Comparison of ENCODE assay signal across 17 mouse cellular contexts in genomic region chr6:144041188-144041587, GRCm38 (mm10).
DNase-seq lines count a peak whose midpoint lies in the region; ATAC-seq and TF ChIP-seq lines count a peak whose summit lies in the region.
"Had no signal": no experiment of that assay in that cellular context is flagged by ENCODE, and none has a peak within 500 bp of the region (broad histone marks: within the 10 kb centered on the region; RNA-seq: fewer than 3 reads in every experiment).

No protein-coding gene starts in this region.

- no peaks in the 10 kb centered on the region for H3K9me3 ChIP-seq in hindbrain, embryonic 12.5 days (replicated peaks)
- no peaks in the 10 kb centered on the region for H3K9me3 ChIP-seq in hindbrain, postnatal 0 days (ENCODE audit: low read length)
- H3K9me3 ChIP-seq in midbrain, embryonic 10.5 days (replicated peaks), result no peaks in the 10 kb centered on the region
- no peaks in the 10 kb centered on the region for H3K9me3 ChIP-seq in midbrain, embryonic 15.5 days
- H3K9me3 ChIP-seq in intestine, embryonic 16.5 days (ENCODE audit: control insufficient read depth, low read length), result no peaks in the 10 kb centered on the region
- H3K9me3 ChIP-seq in stomach, embryonic 16.5 days (replicated peaks; ENCODE audit: control insufficient read depth, low read length), result no peaks in the 10 kb centered on the region
- H3K9me3 ChIP-seq: embryonic facial prominence, embryonic 10.5 days had no signal

- no peaks in the 10 kb centered on the region for H3K27me3 ChIP-seq in hindbrain, embryonic 12.5 days
- no peaks in the 10 kb centered on the region for H3K27me3 ChIP-seq in hindbrain, postnatal 0 days (ENCODE audit: insufficient read depth, low read length)
- no peaks in the 10 kb centered on the region; the same call in 1 of the 2 replicates for H3K27me3 ChIP-seq in midbrain, embryonic 10.5 days (ENCODE audit: low read depth, poor library complexity, severe bottlenecking)
- H3K27me3 ChIP-seq in midbrain, embryonic 15.5 days (replicated peaks), result no peaks in the 10 kb centered on the region
- H3K27me3 ChIP-seq in intestine, embryonic 16.5 days (replicated peaks; ENCODE audit: control insufficient read depth, insufficient read depth, low read length), result no peaks in the 10 kb centered on the region
- H3K27me3 ChIP-seq in stomach, embryonic 16.5 days (ENCODE audit: control insufficient read depth, insufficient read depth, low read length), result no peaks in the 10 kb centered on the region

- H3K4me1 ChIP-seq in hindbrain, embryonic 12.5 days, result peaks cover 42% of the 10 kb centered on the region
- H3K4me1 ChIP-seq in hindbrain, postnatal 0 days (ENCODE audit: insufficient read depth, low read length), result 0 out of 2 replicates have a peak, but pooled peaks cover 6% of the 10 kb centered on the region
- peaks cover 65% of the 10 kb centered on the region for H3K4me1 ChIP-seq in midbrain, embryonic 10.5 days
- peaks cover 36% of the 10 kb centered on the region for H3K4me1 ChIP-seq in midbrain, embryonic 15.5 days
- no peaks in the 10 kb centered on the region for H3K4me1 ChIP-seq in intestine, embryonic 16.5 days (ENCODE audit: control insufficient read depth, insufficient read depth, low read length)
- peaks cover 10% of the 10 kb centered on the region; the same call in 1 of the 2 replicates for H3K4me1 ChIP-seq in stomach, embryonic 16.5 days (ENCODE audit: control insufficient read depth, insufficient read depth, low read length)

- no peak overlapping the region for H3K4me2 ChIP-seq in hindbrain, embryonic 12.5 days (replicated peaks)
- no peak overlapping the region for H3K4me2 ChIP-seq in hindbrain, postnatal 0 days (ENCODE audit: low read depth, low read length)
- H3K4me2 ChIP-seq in midbrain, embryonic 15.5 days, result no peak overlapping the region
- no peak overlapping the region for H3K4me2 ChIP-seq in intestine, embryonic 16.5 days (ENCODE audit: low read depth, low read length)
- H3K4me2 ChIP-seq in stomach, embryonic 16.5 days (ENCODE audit: low read depth, low read length), result peak overlapping the region; percentile 32

- H3K4me3 ChIP-seq in hindbrain, embryonic 12.5 days, result no peak overlapping the region
- H3K4me3 ChIP-seq in hindbrain, postnatal 0 days (ENCODE audit: low read length), result no peak overlapping the region
- no peak overlapping the region for H3K4me3 ChIP-seq in midbrain, embryonic 10.5 days
- no peak overlapping the region for H3K4me3 ChIP-seq in midbrain, embryonic 15.5 days
- H3K4me3 ChIP-seq in intestine, embryonic 16.5 days (ENCODE audit: low read length), result no peak overlapping the region
- H3K4me3 ChIP-seq in stomach, embryonic 16.5 days (replicated peaks; ENCODE audit: low read length), result peak overlapping the region; percentile 11; the same call in 1 of the 2 replicates
- H3K4me3 ChIP-seq: embryonic facial prominence, embryonic 10.5 days; gastrocnemius, adult 2 months had no signal

- H3K9ac ChIP-seq in hindbrain, embryonic 12.5 days, result no peak overlapping the region
- no peak overlapping the region for H3K9ac ChIP-seq in hindbrain, postnatal 0 days (replicated peaks; ENCODE audit: low read length)
- no peak overlapping the region for H3K9ac ChIP-seq in midbrain, embryonic 15.5 days
- H3K9ac ChIP-seq in intestine, embryonic 16.5 days (ENCODE audit: low read depth, low read length), result no peak overlapping the region
- H3K9ac ChIP-seq in stomach, embryonic 16.5 days (ENCODE audit: low read length), result peak overlapping the region; percentile 25; the same call in 1 of the 2 replicates

- TF ChIP-seq CTCF in hindbrain, postnatal 0 days (IDR thresholded peaks at IDR 0.05; ENCODE audit: low read depth), result no peak

- H3K27ac ChIP-seq in hindbrain, embryonic 12.5 days, result 0 out of 2 replicates have a peak overlapping the region, but pooled peaks have one; percentile 1
- no peak overlapping the region for H3K27ac ChIP-seq in hindbrain, postnatal 0 days
- H3K27ac ChIP-seq in midbrain, embryonic 10.5 days (replicated peaks), result peak overlapping the region; percentile 28; the same call in 1 of the 2 replicates
- no peak overlapping the region for H3K27ac ChIP-seq in midbrain, embryonic 15.5 days
- no peak overlapping the region for H3K27ac ChIP-seq in intestine, embryonic 16.5 days (ENCODE audit: low read length)
- H3K27ac ChIP-seq in stomach, embryonic 16.5 days (ENCODE audit: low read length), result peak overlapping the region; percentile 91
- H3K27ac ChIP-seq: embryonic facial prominence, embryonic 10.5 days; gastrocnemius, adult 2 months had no signal

- DNase-seq in hindbrain, postnatal 0 days (ENCODE audit: low spot score), result no peak
- no peak for DNase-seq in midbrain, embryonic 10.5 days (ENCODE audit: low spot score)
- no peak for DNase-seq in spleen, postnatal 36 days (ENCODE audit: low spot score in 2 of 2)
- DNase-seq: adrenal gland, postnatal 36 days; cerebellum, adult 11 months; cerebellum, adult 9-11 months; gastrocnemius, adult 2 months; heart, postnatal 4 days; kidney, adult 9 months; kidney, postnatal 14 days; lung, adult 18-20 months; thymus, postnatal 25 days had no signal

- WGBS in hindbrain, embryonic 12.5 days, result 57% methylated on average over 5 of the region's 5 CpGs
- WGBS in hindbrain, postnatal 0 days, result 54% methylated on average over 5 of the region's 5 CpGs
- WGBS in midbrain, embryonic 10.5 days, result 66% methylated on average over 5 of the region's 5 CpGs
- WGBS in midbrain, embryonic 15.5 days, result 43% methylated on average over 5 of the region's 5 CpGs
- WGBS in intestine, embryonic 16.5 days, result 53% methylated on average over 5 of the region's 5 CpGs
- WGBS in stomach, embryonic 16.5 days, result 50% methylated on average over 5 of the region's 5 CpGs

- ATAC-seq in hindbrain, embryonic 12.5 days (ENCODE audit: low FRiP score), result no peak
- ATAC-seq in hindbrain, postnatal 0 days, result no peak
- ATAC-seq in midbrain, embryonic 15.5 days (replicated peaks), result no peak
- peak; percentile 76 for ATAC-seq in intestine, embryonic 16.5 days
- peak; percentile 67; the same call in 1 of the 2 replicates for ATAC-seq in stomach, embryonic 16.5 days (ENCODE audit: insufficient read depth, low FRiP score)

- no peaks in the 10 kb centered on the region for H3K36me3 ChIP-seq in hindbrain, embryonic 12.5 days
- H3K36me3 ChIP-seq in hindbrain, postnatal 0 days (ENCODE audit: insufficient read depth, low read length), result no peaks in the 10 kb centered on the region
- H3K36me3 ChIP-seq in midbrain, embryonic 10.5 days, result no peaks in the 10 kb centered on the region
- H3K36me3 ChIP-seq in midbrain, embryonic 15.5 days (replicated peaks), result no peaks in the 10 kb centered on the region
- no peaks in the 10 kb centered on the region for H3K36me3 ChIP-seq in intestine, embryonic 16.5 days (ENCODE audit: control insufficient read depth, insufficient read depth, low read length)
- no peaks in the 10 kb centered on the region for H3K36me3 ChIP-seq in stomach, embryonic 16.5 days (ENCODE audit: control insufficient read depth, insufficient read depth, low read length)

Comparison
In these comparisons a context has a peak if more than half of its experiments do, and no peak if none do; other contexts are left out.
1. H3K27ac ChIP-seq: peak in hindbrain, embryonic 12.5 days (single experiment), midbrain, embryonic 10.5 days (single experiment) and stomach, embryonic 16.5 days (single experiment); none in hindbrain, postnatal 0 days (single experiment), midbrain, embryonic 15.5 days (single experiment) and intestine, embryonic 16.5 days (single experiment).
2. ATAC-seq: peak in intestine, embryonic 16.5 days (single experiment) and stomach, embryonic 16.5 days (single experiment); none in hindbrain, embryonic 12.5 days (single experiment), hindbrain, postnatal 0 days (single experiment) and midbrain, embryonic 15.5 days (single experiment).